Mouse (Mus musculus): ENCODE measurements at regions not wholly inside any gene's neighbourhood (a gene's known extent, or its start where the extent isn't known, plus 50 kb on each side); places are given as distances from the start of the nearest gene placed in this dataset.

DNA sequence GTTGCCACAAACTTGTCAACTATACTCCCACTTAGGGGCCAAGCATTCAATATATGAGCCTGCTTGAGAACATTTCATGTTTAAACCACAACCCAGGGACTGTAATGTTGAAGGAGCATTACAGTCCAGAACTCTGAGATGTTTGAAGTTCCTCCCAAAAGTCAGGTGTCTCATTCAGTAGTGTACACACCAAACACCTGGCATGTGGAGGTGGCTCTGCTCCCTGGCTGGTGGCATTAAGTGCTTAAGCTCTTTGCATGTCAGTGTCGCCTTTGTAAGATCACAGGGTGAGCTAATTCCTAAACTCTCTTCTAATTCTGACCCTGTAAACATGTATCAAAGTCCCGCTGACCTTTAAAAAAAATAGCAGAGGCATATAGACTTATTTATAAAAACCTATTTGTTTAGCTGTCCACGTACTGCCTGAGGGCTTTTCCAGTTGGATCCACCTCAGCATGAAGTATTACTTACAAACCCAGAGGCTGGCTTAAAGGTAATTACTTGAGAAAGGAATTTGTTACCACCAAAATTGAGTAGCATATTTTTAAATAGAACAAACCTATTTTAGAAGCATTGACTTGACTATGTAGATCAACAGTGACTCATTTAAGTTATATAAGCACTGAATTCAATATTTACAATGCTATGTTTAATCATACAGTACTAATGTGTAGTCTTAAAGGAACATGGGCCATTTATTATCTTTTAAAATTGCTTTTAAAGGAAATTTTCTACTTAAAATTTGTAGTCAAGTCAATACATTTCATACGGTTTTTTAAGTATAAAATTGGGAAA lies 276.3 kb upstream of the Fermt1 start:
- DNase-seq (ENCODE audit: low read depth, low spot score): no peak

DNA sequence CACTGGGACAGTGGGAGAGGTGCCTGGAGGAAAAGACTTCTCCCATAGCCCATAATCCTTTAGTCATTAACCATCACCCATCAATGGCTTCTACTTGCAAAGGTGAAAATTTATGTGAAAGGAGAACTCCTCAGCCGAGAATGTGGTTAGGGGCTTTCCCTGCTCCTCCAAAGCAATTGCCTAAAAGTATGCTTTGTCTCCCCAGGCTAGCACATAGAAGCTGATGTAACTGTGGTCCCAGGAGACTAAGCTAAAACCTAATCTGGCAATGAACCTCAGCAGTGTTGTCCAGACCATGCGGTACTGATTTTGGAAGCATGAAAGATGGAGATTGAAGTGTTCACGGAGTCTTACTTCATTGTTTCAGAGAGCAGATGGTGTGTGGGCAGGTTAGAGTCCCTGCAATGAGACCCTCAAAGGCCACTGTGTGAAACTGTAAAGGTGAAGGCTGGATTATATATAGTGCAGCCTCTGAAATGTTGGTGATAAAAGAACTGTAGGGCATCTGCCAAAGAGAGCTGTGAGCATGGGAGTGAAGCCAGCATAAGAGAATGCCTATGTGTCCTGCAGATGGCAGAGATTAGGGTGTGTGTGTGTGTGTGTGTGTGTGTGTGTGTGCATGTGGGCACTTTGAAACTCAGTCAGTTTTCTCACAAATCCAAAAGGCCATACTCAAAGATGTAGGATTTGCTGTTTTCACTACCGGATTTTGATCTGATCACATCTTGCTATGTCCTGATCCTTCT lies 289.6 kb upstream of the Fermt1 start:
- DNase-seq (ENCODE audit: low read depth, low spot score): no peak

DNA sequence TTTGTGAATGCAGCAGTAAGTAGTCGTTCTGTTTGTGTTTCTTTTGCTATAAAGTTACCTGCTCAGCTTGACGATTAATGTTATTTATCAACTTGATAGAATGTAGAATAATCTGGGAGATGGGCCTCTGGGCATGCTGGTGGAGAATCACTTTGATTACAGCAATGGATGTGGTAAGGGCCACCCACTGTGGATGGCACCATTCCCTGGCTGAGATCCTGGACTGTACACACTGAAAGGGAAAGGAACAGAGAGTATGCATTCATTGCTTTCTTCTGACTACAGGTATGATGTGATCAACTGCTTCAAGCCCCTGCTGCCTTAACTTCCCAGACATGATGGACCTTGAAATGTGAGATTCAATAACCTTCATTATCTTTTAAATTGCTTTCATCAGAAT lies 299.8 kb upstream of the Bmp2 start:
- DNase-seq (ENCODE audit: low read depth, low spot score): no peak

DNA sequence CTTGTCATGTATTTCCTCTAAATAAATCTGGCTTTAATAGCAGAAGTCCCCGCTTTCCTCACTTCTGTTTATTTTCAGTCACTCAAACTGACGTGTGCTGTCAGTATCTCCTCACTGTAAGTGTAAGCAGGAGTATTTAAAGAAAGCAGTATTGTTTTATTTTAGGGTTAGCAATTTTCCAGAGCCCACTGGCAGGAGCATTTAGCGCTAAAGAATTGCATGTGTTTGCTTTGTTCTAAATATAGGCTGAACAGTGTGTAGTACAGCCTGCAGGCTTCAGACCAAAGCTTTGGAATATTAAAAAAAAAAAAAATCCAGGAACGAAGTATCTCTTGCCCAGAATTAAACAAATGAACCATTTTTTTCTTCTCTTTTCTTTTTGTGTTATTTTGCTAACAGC lies 277.5 kb upstream of the Bmp2 start:
- DNase-seq (ENCODE audit: low read depth, low spot score): no peak

DNA sequence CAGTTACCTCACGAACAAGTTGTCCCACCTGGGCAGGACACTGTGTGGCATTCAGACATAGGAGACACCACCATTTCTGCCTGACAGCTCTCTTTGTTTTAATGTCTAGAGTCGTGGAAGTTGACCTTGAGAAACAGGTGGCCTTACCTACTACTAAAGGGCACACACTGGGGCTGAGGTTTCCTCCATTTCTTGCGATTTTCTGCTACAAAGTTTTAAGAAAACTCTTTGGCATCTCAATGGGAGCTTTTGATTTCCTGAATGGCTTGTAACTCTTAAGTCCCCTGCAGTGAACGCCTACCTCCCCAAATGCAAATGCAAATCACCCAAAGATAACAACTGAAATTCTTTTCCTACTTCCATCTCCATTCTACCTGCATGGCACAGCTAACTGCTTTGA lies 273.4 kb upstream of the Bmp2 start:
- no peak for DNase-seq (ENCODE audit: low read depth, low spot score)

DNA sequence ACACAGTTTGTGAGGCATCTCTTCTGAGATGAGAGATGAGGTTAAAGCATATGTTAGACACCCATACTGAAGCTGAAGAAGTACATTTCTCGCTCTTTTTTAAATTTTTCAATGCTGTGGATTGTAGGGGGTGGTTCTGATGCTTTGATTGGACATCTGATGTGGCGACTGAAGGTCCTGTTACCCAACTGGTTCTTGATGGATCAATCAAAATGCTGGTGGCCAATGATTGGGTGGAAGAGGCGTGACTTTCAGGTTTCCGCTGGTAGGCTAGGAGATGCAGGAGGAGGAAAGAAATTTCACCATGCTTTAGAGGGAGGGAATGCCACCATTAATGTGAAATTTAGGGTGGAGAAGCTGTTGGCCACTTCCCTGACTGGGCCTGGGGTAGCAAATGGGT lies 272.7 kb upstream of the Bmp2 start:
- DNase-seq (ENCODE audit: low read depth, low spot score): no peak

DNA sequence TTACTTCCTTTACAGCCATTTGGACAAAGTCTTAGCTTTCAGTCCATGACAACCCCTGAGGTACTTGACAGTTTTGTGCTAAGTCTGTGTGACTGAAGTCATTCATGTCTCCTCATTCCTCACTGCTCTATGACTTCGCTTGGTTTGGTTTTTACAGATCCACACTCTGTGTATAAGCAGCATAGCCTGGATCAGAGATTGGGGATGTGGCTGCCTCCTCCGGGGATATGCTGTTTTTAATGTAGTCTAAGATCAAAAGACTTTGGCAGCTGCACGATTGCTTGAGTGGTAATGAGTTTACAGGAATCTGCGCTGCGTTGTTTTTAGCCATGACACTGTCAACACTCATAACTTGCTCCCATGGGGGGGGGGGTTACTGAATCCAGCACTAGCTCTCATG lies 269.3 kb upstream of the Bmp2 start:
- DNase-seq (ENCODE audit: low read depth, low spot score): no peak

DNA sequence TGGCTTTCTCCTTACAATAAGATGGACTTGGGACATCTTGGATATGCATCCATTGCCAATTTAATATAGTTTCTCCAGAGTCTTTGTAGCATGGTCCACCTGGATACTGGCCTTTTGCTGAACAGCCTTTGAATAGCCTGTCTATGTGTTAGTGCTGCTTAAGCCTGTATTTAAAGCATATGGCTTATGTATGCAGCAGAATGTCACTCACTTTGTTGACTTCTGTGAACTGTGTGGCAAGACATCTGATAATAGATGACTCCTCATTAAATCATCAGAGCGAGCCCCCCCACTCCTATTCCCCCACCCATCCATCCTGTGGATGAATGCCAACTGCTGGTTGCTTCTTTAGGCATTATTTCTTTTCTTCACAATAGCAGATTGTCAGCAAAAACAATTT lies 268.2 kb upstream of the Bmp2 start:
- no peak for DNase-seq (ENCODE audit: low read depth, low spot score)

DNA sequence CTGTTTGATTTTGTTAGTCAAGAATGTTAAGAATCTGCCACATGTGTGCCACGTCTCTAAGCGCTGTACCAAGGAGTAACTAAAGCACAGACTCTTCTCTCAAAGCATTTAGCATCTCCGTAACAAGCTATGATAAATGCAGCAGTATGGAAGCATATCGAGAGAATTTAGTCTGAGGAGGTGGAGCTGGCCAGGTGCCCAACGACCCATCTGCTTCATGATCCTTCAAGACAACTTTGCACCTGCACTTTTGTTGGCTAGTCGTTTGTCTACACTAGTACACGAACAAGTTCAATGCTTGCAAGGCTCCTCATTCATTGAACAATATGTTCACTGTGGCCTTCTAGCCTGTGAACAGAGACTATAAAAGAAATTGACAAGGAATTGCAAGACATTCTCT lies 257.8 kb upstream of the Bmp2 start:
- no peak for DNase-seq (ENCODE audit: low read depth, low spot score)

DNA sequence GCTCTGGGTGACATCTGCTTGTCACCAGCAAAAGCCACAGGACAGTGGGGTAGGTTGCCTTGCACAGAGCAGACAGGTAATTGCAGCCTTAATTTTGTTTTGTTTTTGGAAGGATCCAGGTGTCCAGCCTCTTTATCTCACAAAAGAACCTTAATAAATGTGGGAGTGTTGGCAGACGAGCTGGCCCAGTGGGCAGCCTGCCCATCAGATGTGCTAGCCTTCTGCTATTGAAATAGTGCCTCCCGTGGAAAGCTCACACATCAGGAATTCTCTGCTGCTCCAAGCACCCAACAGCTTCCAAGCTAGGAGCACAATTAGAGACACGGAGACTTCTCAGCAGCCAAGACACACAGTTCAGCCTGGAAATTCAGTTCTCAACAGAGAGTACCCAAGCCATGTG lies 246.0 kb upstream of the Bmp2 start:
- no peak for DNase-seq (ENCODE audit: low read depth, low spot score)

DNA sequence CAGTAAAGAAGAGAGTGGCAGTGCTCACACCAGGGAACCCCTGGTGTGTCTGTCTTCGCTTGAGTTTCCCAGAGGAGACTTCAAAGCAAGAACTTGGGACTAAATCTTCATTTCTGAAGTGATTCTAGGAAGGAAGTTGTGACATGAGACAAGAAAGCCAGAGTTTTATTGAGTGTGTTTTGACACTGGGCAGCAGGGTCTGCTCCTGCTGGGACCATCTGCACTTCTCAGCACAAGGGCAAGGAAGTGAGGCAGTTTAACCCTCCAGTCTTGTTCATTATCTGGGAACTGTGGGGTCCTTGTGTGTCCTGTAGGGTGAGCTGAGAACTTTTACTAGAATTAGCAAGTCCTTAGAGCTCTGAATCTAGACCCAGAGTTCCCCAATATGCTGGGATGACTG lies 241.0 kb upstream of the Bmp2 start:
- DNase-seq (ENCODE audit: low read depth, low spot score): no peak

DNA sequence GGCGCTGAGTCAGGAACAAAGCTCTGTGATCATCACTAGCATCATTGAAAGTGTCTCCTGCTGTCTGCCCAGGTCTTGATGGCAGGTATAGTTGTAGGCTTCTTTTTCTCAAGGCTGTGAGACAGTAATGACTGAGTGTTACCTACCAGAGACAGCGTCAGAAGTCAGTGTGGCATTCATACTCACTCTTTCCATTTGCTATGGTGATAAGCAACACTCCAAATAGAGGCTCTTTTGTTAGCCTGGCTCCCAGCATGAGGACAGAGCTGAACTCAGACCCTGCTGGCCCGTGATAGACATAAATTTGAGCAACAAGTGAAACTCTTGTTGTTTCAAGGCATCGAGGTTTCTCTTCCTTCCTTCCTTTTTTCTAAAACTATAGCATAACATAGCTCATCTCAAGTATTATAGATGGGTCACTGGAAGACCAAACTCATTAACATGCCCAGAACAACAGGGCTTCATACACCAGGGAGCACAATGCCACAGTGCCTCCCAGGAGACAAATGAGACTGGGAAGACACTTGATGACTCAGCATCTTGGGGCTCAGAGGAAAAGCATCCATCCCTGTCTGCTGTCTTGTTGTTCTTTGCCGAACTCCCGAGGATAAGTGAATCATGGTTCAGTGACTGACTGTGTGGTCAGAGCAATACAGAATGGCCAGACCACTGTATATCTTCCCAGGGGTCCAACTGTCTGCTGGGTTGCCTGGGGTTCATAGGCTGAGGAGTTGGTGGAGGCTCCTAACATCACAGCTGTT lies 225.5 kb upstream of the Bmp2 start:
- no peak for DNase-seq (ENCODE audit: low read depth, low spot score)

DNA sequence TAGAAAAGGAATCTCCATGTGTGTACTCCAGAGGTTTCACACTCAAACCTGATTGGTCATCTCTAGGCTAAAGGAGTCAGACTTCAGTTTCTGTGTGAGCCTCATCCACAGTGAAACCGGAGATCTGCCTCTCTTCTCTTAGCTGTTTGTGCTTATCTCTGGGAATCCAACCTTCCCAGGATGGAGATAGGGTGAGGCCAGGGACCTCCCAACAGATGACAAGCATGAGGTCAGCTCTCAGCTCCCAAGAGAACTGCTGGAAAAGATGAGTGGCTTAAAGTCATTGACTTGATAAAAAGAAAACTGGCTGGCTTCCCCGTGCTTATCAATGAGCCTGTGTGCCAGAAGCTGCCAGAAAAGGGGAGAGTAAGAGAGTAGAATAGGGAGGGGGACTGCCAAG lies 224.3 kb upstream of the Bmp2 start:
- DNase-seq (ENCODE audit: low read depth, low spot score): no peak

DNA sequence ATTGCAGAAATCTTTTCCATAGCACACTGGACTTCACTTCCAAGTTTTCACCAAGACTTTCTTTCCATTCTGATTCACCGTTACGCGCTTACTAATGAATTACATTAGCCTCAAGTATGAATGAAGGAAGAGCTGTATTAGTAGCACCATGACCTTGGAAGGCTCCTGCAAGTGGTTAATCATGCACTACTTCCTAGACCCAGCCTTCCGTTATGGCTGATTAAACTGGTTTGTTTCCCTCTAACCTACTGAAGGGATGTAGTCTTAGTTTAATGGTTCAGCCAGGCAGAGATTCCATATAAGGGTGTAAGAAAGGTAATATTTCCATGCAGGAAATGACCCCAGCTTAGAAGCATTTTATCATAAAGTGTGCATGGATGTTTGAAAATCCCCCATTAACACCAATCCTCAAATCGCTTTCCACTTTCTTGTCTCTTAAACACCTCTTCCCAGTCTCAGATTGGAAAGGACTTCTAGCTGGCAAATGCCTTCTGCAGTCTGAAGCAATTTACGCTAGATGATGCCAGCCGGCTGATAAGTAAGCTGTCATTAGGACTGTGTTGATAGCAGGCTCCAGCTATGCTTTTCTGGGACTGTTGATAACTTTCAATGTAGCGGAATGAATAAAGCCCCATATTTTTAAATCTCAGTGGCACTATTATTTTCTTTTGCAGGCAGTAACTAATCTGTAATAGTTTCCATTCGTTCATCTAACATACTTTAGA lies 215.6 kb upstream of the Bmp2 start:
- no peak for DNase-seq (ENCODE audit: low read depth, low spot score)

DNA sequence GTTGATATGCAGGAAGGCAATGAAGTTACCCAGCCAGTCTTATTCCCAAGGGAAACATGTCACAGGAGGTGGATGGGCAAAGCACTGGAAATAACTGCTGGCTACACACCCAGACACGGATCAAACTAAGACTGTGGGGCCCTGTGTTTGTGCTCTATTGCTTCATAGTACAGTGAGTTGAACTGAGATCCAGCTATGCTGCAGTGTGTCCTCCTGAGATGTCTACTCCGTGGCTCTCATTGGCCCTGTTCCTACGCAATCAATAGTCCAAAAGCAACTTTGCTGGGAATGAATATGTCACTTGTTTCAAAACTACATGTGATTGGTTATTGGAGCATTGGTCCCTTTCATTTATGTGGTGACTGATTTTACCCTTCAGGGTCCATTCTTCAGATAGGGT lies 213.8 kb upstream of the Bmp2 start:
- no peak for DNase-seq (ENCODE audit: low read depth, low spot score)

DNA sequence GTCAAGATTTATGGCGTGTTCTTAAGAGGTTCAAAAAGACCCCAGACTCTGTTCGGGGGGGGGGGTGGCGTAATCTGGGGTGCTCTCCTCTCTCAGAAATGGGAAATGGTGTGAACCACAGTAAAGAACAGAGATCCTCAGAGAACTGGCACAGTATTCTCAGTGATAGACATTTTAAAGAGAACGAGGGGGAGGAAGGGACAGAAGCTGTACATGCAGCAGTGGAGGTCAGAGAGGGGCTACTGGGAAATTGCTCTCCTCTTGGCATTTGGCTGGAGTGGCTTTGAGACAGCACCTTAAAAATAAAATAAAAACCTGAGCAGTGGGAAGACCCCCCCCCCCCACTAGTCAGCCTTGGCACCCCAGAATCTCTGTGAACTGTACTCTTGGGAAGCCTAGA lies 210.6 kb upstream of the Bmp2 start:
- DNase-seq (ENCODE audit: low read depth, low spot score): no peak

DNA sequence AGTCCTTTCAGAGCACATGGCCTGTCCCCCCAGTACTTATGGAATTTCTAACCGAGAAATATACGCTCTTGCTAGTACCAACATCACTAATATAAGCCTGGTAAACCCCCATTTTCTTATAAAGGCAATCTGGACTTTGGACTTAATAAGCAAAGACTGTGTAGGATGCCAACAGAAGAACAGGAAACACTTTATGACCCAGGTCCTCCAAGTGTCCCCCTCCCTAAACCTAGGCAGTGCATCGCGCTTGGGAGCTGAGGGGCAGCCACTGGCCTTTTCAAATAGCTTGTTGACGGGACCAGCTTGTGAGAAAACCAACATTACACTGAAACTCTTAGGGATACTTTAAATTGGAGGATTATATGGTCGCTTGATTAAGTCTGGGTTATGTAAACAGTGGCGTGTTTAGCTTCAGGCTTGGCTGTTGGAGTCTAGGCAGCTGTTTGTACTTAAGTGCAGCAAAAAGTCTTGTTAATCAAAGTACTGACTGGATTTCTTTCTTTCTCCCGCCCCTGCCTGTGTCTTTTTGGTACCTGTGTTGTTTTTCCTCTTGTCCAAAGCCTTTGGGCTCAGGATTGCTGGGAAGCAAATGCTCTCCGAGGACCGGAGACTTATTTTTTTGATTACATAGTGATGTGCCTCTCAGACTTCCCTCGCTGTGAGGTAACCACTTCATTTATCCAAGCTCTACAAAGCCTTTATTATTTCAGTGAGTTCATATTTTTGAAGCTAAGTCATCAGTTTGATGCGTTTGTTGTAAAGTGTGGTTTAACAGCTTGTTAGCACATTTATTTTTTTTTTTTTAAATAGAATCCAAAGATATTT lies 205.8 kb upstream of the Bmp2 start:
- DNase-seq (ENCODE audit: low read depth, low spot score): no peak

DNA sequence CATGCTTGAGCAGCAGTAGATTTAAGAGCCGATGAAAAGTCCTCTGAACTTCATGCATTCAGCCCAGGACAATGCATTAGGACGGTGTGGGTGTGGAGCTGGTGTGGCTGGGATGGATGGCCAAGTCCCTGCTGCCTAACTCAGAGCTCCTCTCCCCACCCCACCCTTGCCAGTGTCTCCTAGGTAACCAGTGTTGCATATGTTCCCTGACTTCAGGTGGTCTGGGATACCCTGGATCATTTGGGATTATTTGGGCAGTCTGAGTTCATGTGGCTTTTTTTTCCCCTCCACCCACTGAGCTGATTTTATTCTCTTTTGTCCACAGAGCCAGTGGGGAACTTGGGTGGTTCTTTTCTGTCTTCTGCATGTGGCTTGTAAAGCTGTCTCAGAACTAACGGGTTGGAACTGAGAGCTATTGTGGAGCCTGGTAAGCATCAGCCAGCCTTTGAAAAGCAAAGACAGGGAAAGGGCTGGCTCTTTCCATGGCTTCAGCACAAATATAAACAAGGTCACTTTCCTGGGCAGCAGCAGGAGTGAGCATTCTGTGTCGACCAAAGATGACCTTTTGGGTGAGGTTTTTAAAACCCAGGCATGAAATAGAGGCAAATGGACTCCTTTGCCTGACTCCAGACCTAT lies 205.1 kb upstream of the Bmp2 start:
- no peak for DNase-seq (ENCODE audit: low read depth, low spot score)

DNA sequence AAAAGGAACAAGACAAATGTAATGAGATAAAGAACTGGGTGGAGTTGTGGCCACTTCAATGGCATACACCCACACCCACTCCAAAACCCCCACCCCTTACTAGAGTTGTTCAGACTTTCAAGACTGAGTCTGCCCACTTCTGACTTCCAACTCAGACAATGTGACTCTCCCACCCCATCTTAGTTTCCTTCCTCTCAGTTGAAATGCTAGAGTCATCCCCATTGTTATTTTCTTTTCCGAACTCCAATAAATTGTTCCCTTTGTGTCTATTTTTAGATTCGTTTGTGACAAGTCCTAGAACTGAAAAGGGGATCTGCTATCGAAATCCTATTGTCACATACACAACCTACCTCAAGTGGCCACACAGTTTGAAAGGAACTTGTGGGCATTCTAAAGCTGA lies 200.7 kb upstream of the Bmp2 start:
- no peak for DNase-seq (ENCODE audit: low read depth, low spot score)

DNA sequence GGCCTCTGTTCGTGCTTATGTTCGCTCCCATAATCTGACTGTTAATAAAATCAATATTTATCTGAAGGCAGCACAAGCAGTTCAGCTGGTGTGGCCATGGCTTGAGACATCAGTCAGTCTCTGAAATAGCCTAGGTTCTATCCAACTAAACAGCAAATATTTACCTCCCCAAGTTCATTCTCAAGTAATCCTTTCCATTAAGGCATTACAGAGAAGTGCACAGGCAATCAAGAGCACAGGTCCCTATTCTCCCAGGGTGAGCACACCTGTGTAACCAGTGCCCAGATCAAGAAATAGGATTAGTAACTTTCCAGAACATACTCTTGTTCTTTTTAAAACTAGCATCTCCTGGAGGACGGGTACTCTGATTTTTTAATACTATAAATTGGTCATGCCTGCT lies 199.2 kb upstream of the Bmp2 start:
- DNase-seq (ENCODE audit: low read depth, low spot score): no peak
